Mouse (Mus musculus) lung, adult 18-20 months (tissue): Measurements from ENCODE around the gene Dhrs3.

Experiments used
- DNase-seq, 2 experiments: peaks; one replicate each; pipeline ENCODE4 v3.0.0; 2022; ENCODE audit warnings: mixed read lengths in 2 of 2

Dhrs3 gene

DNA sequence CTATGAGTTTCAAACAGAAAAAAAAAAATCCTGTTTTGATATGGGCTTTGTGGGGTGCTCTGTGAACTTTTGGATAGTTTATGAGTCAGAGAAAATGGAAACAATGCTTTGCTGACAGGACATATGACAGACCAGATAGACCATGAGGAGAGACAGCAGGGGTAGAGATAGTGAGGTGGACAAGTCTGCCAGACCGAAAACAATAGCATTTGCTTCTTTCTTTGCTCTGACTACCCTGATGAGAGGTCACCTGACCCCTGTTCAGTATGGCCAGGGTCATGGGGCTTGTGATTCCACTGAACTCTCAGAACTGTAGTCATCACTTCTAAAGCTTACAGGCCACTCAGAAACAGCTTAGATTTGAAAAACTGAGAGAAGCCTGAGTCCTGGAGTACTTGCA is 84.4 kb downstream of the Dhrs3 start:
- no peak for DNase-seq
